Mouse (Mus musculus) kidney, adult 18-20 months (tissue): ENCODE data around the gene Hyal2.
A peak's percentile ranks its signal among the peaks of the same experiment; 100 is the strongest.
"Not testable (repeated sequence)": the region's sequence is repeated elsewhere in the genome, so short reads cannot be mapped to it uniquely, and the experiment has no call there.

Experiments
- DNase-seq: peaks from one replicate; pipeline ENCODE4 v3.0.0; 2021

The Hyal2 gene

DNA sequence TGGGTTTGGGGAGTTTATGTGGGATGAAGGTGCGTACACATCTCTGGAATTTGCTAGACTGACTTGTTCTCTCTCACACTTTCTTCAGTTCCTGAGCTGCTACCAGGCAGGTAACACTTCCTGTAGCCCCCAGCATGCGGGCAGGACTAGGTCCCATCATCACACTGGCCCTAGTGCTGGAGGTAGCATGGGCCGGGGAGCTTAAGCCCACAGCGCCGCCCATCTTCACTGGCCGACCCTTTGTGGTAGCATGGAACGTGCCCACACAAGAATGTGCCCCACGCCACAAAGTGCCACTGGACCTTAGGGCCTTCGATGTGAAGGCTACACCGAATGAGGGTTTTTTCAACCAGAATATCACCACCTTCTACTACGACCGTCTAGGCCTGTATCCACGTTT, 2.3 kb downstream of the Hyal2 start:
- peak; percentile 33 for DNase-seq

DNA sequence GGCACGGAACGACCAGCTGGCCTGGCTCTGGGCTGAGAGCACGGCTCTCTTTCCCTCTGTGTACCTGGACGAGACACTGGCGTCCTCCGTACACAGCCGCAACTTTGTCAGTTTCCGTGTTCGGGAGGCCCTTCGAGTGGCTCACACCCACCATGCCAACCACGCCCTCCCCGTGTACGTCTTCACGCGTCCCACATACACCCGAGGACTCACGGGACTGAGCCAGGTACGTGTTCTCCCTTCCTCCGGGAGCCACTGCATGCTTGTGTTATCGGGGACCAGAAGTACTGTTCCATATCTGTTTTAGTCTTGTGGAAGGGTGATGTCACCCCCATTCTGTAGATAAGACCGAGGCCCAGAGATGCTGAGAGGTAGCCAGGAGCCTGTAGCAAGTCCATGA, 3.1 kb downstream of the Hyal2 start:
- no peak for DNase-seq

DNA sequence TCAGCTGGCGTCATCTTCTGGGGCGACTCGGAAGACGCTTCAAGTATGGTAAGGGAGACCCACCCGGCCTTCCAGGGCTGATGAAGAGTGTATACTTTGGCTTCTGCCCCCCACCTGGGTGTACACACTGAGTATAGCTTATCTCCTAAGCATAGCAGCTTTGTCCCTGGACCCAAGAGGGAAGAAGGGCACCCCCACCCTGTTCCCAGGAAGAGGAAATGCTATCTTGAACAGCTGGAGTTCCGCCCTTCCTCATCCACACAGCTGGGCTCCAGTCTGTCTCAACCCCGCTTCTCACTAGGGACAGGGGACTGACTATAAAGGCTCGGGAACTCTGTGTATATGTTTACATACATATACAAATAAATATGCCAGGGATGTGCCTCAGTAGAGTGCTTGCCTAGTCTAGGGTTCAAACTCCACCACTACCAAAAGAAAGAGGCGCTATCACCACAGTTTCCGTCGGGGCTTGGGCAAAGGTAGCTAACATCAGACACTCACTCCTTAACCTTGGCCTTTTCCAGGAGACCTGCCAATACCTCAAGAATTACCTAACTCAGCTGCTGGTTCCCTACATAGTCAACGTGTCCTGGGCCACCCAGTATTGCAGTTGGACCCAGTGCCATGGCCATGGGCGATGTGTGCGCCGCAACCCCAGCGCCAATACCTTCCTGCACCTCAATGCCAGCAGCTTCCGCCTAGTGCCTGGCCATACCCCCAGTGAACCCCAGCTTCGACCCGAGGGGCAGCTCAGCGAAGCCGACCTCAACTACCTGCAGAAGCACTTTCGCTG, 4.0 kb downstream of the Hyal2 start:
- DNase-seq, result no peak

DNA sequence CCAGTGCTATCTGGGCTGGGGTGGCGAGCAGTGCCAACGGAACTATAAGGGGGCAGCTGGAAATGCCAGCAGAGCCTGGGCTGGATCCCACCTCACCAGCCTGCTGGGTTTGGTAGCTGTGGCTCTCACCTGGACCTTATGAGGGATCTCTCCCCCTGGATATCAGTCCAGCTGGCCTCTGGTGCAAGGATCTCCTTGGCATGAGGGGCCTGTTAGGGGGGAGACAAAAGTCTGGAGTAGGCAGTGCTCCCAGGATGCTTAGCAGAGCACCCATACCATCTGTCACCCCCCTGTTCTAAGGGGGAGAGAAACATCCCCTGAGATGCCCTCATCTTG, 4.5 kb downstream of the Hyal2 start:
- DNase-seq, result no peak

DNA sequence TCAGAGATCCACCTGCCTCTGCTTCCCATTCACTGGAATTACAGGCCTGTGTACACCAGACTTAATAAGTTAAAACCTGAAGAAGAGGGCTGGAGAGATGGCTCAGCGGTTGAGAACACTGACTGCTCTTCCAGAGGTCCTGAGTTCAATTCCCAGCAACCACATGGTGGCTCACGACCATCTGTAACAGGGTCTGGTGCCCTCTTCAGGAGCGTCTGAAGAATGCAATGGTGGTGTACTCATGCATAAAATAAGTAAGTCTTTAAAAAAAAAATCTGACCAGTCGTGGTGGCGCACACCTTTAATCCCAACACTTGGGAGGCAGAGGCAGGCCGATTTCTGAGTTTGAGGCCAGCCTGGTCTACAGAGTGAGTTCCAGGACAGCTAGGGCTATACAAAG, 6.0 kb downstream of the Hyal2 start:
- not testable (repeated sequence) for DNase-seq

DNA sequence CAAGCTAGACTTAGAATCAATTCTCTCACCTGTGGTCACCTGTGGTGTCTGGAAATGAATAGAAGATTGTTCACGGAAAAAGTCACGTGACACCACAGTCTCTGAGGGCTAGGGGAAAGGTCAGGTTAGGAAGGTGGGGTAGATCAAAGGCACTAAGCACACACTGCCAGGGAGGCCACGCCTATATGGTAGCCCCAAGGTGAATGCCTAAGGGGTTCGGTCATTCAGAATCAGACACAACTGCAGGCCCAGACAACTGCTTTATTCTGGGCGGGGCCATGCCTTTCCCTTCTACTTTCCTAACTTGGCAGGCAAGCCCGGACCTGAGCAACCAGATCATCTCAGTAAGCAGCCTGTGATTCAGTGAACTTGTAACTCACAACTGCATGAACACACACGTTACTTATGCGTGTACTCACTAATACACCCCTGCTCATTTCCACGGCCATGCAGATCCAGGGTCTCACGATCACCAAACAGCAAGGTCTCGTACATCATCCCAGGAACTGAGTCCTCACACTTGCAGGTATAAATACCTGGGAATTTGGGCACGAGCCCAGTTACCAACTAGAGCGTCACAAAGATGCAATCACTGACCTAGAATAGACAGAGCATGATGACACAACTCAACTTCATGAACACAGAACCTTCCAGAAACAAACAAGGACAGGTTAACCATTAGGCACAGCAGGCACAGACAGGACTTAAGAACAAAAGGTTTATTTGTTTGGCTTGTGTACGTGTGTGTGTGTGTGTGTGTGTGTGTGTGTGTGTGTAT, 8.0 kb downstream of the Hyal2 start:
- peak; percentile 50 for DNase-seq

DNA sequence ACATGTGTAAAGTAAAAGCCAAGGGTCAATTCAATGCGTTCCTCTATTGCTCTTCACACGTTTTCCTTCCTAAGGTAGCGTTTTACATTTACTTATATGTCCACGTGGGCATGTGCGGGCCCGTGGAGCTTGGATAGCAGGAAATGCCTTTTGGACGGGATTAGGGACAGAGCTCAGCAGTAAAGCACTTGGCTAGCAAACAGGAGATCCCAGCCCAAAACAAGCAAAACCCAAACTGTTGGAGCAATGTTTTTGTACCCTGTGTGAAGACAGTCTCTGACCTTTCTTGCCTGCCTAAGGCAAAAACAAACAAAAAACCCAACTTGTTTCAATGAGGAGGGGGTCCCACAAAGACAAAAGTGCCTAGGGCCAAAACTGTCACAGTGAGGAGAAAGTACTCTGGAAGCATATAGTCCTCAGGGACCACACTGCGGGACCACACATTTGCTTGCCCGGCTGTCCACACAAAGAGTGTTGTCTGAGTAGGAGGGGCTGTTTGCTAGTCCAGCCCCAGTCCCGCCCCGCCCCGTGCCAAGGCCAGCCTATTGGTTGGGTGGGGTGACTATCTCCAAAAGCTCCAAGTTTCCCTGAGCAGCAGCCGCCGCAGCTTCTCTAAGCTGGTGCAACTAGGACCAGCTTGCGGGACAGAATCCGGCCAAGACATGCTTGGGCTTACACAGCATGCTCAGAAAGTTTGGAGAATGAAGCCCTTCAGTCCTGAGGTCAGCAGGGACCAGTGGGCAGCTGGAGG, 8.8 kb downstream of the Hyal2 start, which contains the start of gene Hyal1:
TSS of gene Hyal1 (plus strand) at position 571 of the 751 bp plus-strand sequence.
- DNase-seq, result peak; percentile 83

DNA sequence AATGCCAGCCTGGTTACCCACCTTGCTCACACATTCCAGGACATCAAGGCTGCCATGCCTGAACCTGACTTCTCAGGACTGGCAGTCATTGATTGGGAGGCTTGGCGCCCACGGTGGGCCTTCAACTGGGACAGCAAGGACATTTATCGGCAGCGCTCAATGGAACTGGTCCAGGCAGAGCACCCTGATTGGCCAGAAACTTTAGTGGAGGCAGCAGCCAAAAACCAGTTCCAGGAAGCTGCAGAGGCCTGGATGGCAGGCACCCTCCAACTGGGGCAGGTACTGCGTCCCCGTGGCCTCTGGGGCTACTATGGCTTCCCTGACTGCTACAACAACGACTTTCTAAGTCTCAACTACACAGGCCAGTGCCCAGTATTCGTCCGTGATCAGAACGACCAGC, 10.1 kb downstream of the Hyal2 start:
- DNase-seq, result no peak

DNA sequence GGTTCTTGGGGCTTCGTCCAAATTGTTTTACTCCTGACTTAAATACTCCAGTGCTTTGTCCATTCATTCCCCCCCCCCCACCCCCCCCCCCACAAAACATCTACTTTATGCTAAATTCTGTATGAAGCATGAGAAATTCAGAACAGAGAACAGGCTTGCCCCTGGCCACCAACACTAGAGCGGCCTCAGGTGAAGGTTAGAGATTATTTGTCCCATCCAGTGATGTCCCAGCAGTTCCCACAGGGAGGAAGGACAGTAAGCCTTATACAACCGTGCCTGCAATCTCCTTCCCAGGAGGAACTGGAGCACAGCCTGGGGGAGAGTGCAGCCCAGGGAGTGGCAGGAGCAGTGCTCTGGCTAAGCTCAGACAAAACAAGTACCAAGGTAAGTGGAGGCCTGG, 10.8 kb downstream of the Hyal2 start, which contains the start of gene Naa80:
TSS of gene Naa80 (plus strand) at position 301 of the 400 bp plus-strand sequence.
- DNase-seq, result no peak

DNA sequence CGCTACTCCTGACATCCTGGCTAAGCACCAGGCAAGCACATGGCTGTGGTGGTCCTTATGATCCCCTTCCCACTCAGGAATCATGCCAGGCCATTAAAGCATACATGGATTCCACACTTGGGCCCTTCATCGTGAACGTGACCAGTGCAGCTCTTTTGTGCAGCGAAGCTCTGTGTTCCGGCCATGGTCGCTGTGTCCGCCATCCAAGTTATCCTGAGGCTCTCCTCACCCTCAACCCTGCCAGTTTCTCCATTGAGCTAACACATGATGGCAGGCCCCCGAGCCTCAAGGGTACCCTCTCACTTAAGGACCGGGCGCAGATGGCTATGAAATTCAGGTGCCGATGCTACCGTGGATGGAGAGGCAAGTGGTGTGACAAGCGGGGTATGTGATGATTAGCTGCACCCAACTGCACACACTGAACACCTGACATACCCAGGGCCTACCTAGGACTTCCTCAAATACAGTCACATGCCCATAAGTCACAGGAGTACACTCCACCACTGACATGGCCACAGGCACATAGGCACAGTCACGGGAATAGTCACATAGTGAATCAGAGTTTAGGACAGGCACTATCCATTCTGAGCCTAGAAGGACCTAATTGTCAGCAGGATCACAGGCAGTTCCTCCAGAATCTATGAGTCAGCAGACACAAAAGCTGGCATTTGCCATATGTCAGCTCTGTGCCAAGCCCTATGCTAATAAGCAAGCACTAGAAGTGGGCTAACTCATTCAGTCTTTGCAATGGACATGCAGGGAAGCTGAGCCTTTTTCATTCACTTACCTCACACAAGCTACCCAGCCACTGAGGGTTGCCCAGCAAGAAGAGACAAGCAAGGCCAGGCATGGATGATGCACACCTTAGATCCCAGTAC, 11.5 kb downstream of the Hyal2 start:
- no peak for DNase-seq

DNA sequence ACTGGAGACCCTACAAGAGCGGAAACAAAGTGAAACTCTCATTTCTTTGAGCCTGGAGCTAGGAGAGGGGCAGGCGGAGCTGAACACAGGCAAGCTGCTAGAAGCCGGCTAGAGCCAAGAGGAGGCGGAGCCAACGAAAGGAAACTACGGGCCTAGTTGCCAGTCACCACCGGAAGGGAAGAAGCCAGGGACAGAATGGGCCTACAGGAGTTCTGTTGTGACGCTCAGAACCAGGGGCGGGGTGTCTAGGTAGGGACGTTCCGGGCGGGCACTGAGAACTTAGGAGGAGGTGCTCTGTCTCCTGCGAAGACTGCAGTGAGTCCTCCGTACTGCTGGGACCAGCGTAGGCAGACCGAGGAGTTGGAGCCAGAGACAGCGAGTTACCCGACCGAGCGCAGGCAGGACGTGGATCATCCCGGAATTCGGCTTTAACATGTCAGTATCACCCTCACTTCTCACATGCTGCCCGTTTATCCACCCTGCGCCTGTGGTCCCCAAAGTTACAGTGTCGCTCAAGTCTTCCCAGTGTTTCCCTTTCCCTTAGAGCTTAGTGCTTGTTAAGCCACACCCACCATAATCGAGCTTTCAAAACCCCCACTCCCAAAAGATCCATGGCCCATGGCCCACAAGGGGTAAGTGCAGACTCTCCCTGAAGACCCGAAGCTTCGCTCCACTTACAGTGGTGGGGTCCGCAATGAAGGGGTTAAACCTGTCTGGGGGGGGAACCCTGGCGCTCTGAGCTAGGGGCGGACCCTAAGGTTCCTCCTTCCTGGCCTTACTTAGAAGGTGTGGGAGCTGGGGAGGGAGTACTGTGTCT, 13.0 kb downstream of the Hyal2 start, which contains the start of gene Hyal3:
TSS of gene Hyal3 (plus strand) at position 318 of the 817 bp plus-strand sequence.
- peak; percentile 90 for DNase-seq

DNA sequence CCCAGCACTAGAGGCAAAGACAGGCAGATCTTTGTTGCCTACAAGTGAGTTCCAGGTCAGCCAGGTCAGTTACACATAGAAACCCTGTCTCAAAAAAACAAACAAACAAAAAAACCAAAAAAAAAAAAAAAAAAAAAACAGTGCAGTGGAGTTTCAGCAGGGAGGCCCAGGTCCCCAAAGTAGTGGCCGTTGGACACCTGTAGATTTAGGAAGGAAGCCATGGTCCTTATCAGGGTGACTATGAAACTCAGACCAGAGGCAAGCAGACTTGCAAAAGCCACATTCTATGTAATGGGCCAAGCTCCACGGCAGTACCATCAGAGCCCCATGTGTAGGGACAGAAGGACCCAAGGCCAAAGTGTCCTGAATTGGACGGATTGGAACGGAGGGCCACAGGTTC, 13.8 kb downstream of the Hyal2 start:
- DNase-seq, result no peak

DNA sequence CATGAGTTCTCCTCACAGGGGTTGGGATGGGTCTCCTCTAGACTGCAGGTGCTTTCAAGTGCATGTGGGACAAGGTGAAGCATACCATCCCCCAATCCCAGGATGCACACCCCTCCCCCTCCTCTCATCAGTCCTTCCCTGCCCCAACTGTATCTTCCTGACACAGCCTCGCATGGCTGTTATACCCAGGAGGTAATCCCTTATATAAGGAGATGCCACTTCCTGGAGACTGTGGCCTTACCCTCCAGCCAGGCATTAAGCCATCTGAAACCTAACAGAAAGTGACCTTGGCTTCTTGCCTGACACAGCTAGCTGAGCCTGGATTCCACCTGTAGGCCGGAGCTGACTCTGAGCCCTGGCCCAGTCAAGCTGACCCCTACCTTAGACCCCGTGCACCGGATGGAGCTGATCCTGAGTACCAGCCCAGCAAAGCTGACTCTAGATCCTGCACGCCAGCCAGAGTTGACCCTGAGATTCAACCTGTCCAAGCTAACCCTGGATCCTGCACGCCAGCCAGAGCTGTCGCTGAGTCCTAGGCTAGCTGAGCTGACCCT, 14.8 kb downstream of the Hyal2 start:
- DNase-seq, result peak; percentile 39

DNA sequence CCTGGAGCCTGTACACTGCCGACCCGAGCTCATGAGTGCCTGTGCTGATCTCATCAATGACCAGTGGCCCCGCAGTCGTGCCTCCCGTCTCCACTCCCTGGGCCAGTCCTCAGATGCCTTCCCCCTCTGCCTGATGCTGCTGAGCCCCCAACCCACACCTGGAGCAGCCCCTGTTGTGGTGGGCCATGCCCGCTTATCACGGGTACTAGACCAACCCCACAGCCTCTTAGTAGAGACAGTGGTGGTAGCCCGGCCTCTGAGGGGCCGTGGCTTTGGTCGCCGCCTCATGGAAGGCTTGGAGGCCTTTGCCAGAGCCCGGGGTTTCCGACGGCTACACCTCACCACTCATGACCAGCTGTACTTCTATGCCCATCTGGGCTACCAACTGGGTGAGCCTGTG, 15.4 kb downstream of the Hyal2 start:
- no peak for DNase-seq

DNA sequence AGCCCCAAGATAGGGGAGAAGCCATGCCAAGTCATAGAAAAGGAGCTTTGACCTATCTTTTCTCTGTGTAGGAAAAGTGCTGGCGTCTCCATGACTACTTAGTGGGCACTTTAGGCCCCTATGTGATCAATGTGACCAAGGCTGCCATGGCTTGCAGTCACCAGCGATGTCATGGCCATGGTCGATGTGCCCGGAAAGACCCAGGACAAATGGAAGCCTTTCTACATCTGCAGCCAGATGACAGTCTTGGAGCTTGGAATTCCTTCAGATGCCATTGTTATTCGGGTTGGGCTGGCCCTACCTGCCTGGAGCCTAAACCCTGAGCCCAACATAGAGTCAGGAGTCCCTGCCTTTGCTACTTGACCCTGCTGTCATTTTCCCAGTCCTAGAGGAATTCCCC, 18.8 kb downstream of the Hyal2 start:
- DNase-seq, result no peak

DNA sequence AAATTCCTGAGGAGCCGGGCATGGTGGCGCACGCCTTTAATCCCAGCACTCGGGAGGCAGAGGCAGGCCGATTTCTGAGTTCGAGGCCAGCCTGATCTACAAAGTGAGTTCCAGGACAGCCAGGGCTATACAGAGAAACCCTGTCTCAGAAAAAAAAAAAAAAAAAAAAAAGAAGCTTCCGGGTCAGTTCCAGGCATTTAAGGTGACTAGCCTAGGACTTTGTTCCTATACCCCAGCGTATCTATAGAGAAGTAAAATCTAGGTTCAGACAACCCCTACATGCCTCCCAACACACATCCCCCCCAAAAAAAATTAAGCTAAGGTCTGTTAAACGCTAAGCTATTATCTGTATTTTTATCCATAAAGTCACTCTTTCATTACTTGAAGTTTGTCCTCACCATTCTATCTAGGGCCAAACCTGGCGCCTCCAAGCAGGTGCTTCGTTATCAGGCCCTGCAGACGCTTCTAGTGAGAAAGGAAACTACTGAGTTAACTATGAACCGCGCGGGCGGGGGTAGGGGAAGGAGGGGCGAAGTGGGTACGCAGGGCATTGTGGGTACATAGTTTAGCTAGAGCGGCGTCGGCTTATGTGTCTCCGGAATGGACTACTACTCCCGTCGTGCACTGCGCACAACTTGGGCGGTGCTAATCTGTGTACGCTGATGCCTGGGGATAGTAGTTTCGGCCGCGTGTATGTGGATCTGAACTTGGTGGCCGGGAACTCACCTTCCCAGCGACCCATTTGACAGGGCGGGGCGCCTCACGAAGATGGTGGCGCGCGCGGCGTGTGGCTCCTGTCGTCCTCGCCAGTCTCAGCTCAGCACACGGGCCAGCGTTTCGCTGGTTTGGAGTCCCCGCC, 19.5 kb downstream of the Hyal2 start, which contains the start of gene Ifrd2:
TSS of gene Ifrd2 (plus strand) at position 669 of the 859 bp plus-strand sequence.
- DNase-seq, result peak; percentile 97

DNA sequence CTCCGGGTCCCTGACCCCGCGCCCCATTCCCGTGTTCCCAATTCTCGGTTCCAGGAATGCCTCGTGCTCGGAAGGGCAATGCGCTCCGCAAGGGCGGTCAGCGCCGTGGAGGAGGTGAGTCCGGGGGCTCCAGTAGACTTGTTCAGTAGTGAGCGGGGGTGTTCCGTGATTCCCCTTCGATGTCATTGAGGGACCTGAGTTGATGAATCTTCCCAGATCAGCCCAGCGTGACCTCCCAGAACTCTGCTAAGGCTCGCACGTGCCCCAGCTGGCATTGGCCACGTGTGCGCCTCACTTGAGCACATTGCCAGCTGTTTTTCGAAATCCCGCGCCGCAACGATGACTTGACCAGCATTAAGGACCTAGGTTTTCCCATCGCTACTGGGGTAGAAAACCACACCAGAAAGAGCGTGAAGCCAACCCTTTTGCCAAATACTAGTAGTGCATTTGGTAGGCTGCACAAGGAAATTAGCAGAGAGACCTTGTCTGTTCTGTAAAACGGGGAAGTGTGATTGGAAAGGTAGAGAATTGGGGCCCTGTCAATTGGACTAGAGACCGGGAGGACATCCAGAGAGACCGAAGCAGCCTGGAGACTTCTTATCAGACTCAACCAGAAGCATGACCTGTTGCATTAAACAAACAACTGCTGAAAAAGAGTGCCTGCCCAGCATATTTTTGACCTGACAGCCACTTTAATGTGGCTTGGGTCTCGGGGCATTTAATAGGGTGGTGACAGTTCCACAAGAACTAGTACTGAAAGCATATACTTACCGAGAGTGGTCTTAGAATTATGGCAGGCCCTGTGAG, 20.3 kb downstream of the Hyal2 start:
- no peak for DNase-seq

DNA sequence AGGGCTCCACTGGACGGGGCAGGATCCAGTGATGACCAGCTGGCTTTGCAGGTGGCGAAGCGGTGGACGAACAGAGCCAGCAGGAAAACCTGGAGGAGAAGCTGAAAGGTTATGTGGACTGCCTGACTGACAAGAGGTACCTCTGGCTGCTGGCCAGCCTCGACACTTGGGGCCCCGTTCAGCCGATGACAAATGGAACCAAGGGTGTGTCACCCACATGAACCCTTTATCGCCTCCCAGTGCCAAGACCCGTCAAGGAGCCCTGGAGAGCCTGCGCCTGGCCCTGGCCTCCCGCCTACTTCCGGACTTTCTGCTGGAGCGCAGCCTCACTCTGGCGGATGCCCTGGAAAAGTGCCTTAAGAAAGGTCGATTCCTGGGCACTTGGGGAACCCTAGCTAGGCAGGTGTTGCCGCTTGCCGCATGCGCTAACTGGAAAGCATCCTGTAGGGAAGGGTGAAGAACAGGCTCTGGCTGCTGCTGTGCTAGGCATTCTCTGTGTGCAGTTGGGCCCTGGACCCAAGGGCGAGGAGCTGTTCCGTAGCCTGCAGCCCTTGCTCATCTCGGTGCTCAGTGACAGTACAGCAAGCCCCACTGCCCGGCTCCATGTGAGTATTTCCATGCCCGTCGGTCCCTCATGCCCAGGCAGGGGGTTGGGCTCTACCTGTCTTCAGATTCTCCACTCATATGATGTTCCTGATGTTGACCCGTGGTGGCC, 22.5 kb downstream of the Hyal2 start:
- DNase-seq, result peak; percentile 73

DNA sequence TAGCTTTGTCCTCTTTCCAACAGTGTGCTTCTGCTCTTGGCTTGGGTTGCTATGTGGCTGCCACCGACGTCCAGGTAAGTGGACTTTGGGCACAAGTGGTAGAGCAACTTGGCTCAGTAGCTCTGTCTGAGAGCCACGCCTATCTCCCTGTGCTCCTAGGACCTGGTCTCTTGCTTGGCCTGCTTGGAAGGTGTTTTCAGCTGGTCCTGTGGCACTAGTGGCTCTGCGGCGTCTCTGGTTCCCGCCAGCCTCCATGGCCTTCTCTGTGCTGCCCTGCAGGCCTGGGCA, 23.0 kb downstream of the Hyal2 start:
- no peak for DNase-seq
